Mouse (Mus musculus) heart, adult 2 months (tissue): ENCODE measurements around the gene Zkscan14.

Source experiments
- CTCF ChIP-seq: fragments of 200-600 bp; IDR thresholded peaks from 2 replicates; pipeline ENCODE4 v1.8.1; 2022; ENCODE audit warnings: antibody characterized with exemption, mild to moderate bottlenecking, moderate library complexity
- EP300 ChIP-seq: fragments of 200-500 bp; IDR thresholded peaks from 2 replicates; pipeline ENCODE4 v1.6.1; 2011; ENCODE audit warnings: low read depth, low read length, control low read depth; ENCODE audit not compliant: insufficient read depth
- POLR2A ChIP-seq: fragments of 200-500 bp; IDR thresholded peaks from 2 replicates; pipeline ENCODE4 v1.6.1; 2011; ENCODE audit warnings: mild to moderate bottlenecking, low read depth, low read length, control low read depth; ENCODE audit not compliant: insufficient read depth

DNA sequence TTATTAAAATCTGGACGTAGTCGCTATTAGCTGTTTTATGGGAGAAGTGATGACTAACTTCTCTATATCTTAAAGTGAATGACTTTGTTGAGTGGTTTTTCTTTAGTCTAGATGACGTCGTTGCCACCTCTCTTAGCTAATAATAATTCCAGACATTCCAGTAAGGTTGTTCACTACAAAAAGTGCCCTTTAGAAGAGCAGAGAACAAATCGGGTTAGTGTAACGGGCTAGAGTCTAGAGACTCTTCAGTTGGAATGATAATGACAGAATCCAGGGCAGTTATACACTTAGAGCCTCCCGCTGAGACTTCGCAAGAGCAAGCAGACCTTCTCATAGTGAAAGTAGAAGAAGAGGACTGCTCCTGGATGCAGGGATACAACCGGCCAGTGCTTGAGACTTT, 3.4 kb upstream of the Zkscan14 start:
- TF ChIP-seq CTCF: no peak
- TF ChIP-seq POLR2A: no peak
- no peak for TF ChIP-seq EP300
